Mouse (Mus musculus): ENCODE measurements around the gene Jun. TPM values are rescaled to one million over a fixed set of nuclear protein-coding genes. Genes with fewer than 3 reads are reported as not detected.
A peak's percentile ranks its signal among the peaks of the same experiment; 100 is the strongest.

Jun gene
- total RNA-seq, 2 experiments from 2014 or later: 38.0 to 39.8 TPM

- no peak for DNase-seq (ENCODE audit: extremely low spot score in 1 of 2, low spot score in 2 of 2)
- intact Hi-C loops (cut with DNase I): loop anchor here (10.0 kb wide), 1 partner anchor 1684 kb away; no protein-coding TSS in a partner anchor
These were observed 50.8 kb downstream of the Jun start for GRCm38 (mm10) chr4:95001043-95001775.

DNA sequence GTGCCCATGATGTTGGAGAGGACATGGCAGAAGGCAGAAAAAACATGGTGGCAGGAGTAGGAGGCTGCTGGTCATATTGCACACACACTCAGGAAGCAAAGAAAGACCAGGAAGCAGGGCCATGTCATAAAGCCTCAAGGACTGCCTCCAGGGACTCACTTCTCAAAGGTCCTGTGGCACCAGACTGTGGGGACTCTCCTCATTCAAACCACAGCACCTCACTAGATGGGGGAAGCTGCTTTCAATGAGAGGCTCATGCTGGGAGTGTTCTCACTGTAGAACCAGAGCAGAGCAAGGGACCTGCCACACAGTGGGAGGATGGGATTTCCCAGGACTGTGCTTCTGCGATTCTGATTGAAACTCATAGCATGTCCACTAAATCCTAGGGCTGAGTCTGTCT, 51.9 kb downstream of the Jun start:
- DNase-seq (ENCODE audit: extremely low spot score in 1 of 2, low spot score in 2 of 2): no peak
- intact Hi-C loops (cut with DNase I): loop anchor here (10.0 kb wide), 1 partner anchor 1685 kb away; no protein-coding TSS in a partner anchor

DNA sequence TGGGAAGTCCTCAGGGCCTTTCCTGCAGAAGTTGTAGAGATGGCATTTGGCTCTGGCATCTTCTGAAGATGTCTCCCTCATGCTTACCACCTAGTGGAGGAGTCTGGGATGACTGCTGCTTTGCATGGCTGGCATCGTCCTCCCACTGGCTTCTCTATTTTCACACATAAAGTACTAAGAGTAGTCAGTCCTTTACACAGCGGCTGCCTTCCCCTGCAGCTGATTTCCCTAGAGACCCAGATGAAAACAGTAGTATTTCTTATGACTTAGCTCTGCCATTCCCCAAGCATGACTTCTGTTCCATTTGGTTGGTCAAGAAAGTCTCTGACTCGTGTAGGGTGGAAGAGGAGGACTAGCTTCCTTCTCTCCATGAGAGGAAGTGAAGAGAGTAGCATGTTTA, 52.8 kb downstream of the Jun start:
- DNase-seq (ENCODE audit: extremely low spot score in 1 of 2, low spot score in 2 of 2): peak in 1 of 2 experiments; percentile 34
- intact Hi-C loops (cut with DNase I): no loop called here

Other genes starting within 250 kb of the Jun start
- 1 to 10 TPM in 1 of 2 experiments, under 1 TPM in 1; 0.30 to 1.2 TPM for gene Eqtn, start 123.4 kb downstream of the Jun start, total RNA-seq (2021)
- gene Mysm1, start 73.1 kb downstream of the Jun start, total RNA-seq (2021): 10 to 100 TPM; 27.5 to 28.9 TPM